Mouse (Mus musculus): ENCODE data around the gene Car6. TPM values are rescaled to one million over a fixed set of nuclear protein-coding genes. Genes with fewer than 3 reads are reported as not detected.

Gene Car6
- polyA plus RNA-seq, 1 experiment, result 52.7 TPM

DNA sequence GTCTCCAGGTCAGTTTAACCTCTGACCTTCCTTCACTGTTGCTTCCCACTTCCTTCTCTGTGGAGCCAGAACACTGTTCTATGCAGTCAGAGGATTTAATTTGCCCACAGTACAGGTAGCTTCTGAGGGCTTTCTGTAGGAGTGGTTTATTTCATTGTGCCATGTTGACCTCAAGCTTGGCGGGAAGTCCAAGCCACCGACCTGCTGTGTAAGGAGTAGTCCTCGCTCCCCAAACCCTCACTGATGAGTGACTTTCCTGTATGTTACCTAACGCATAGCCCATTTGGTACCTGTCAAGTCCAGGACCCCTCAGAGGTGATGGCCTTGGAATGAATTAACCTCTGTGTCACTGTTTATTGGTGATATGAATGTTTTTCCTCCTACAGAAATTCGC, 38.0 kb upstream of the Car6 start:
- Histone ChIP-seq H3K4me3 (peak overlapping the region; percentile 99), H3K4me2 (ENCODE audit: low read depth) (peak overlapping the region; percentile 96), H3K79me2 (ENCODE audit: control insufficient read depth, insufficient read depth) (peaks cover 71% of the 10 kb centered on the region), H3K27me3 (ENCODE audit: control insufficient read depth, insufficient read depth, insufficient read length) (no peaks in the 10 kb centered on the region), H3ac (ENCODE audit: control insufficient read depth, insufficient read length) (no peak overlapping the region), H3K36me3 (ENCODE audit: control insufficient read depth, insufficient read depth) (peaks cover 50% of the 10 kb centered on the region)
- TF ChIP-seq REST (IDR thresholded peaks at IDR 0.05; ENCODE audit: insufficient read depth, insufficient read length) (no peak), POLR2AphosphoS2 (IDR thresholded peaks at IDR 0.05; ENCODE audit: insufficient read length, low read depth) (peak; percentile 5)

DNA sequence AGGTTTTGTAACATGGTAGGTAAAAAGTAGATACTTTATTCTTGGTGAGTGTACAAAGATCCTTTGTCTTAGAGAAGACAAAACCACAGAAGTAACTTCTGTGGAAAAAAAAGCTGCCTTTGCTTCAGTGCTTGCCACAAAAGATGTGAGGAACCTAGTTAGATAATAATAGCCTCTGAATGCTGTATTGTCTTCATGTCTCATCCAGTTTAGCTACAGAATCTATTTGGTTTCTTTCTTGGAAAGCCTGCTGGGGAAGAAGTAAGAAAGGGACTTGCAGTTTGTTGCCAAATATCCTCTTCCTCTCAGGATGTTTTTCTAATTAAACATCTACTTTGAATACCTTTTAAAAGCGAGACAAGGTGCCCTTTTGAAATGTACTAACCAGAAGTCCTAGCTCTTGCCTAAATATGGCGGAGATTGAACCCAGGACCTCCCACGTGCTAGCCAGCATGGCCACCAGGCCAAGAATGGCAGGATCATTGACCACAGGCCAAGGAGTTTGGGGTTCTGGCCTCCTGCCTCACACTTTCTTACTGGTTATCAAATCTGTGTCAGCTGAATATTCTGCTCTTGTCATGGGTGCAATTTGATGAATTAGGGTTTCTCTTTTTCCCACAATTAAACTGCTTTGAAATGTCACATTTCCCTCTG, 37.4 kb upstream of the Car6 start:
- peaks cover 44% of the 10 kb centered on the region for H3K36me3 ChIP-seq (ENCODE audit: control insufficient read depth, insufficient read depth)
- peak; percentile 73 for TF ChIP-seq POLR2AphosphoS2 (IDR thresholded peaks at IDR 0.05; ENCODE audit: insufficient read length, low read depth)
- peak; percentile 17 for TF ChIP-seq USF1 (IDR thresholded peaks at IDR 0.05; ENCODE audit: low read depth)
- TF ChIP-seq CEBPB (IDR thresholded peaks at IDR 0.05; ENCODE audit: insufficient read depth, poor library complexity, severe bottlenecking), result no peak
- TF ChIP-seq MAX (IDR thresholded peaks at IDR 0.05; ENCODE audit: low read depth), result peak; percentile 59
- peak; percentile 71 for TF ChIP-seq SRF (IDR thresholded peaks at IDR 0.05; ENCODE audit: control insufficient read depth, insufficient read length, low read depth)
- TF ChIP-seq MYOD1 (IDR thresholded peaks at IDR 0.05; ENCODE audit: control insufficient read depth in 1 of 3, insufficient read length in 2 of 3, low read depth in 2 of 3), result no peak
- TF ChIP-seq E2F4 (IDR thresholded peaks at IDR 0.05; ENCODE audit: insufficient read depth), result no peak
- H3K27me3 ChIP-seq (ENCODE audit: control insufficient read depth, insufficient read depth, insufficient read length), result no peaks in the 10 kb centered on the region
- peak overlapping the region; percentile 48 for H3ac ChIP-seq (ENCODE audit: control insufficient read depth, insufficient read length)
- peak overlapping the region; percentile 99 for H3K4me3 ChIP-seq
- peaks cover 66% of the 10 kb centered on the region for H3K79me2 ChIP-seq (ENCODE audit: control insufficient read depth, insufficient read depth)
- H3K4me2 ChIP-seq (ENCODE audit: low read depth), result peak overlapping the region; percentile 96

DNA sequence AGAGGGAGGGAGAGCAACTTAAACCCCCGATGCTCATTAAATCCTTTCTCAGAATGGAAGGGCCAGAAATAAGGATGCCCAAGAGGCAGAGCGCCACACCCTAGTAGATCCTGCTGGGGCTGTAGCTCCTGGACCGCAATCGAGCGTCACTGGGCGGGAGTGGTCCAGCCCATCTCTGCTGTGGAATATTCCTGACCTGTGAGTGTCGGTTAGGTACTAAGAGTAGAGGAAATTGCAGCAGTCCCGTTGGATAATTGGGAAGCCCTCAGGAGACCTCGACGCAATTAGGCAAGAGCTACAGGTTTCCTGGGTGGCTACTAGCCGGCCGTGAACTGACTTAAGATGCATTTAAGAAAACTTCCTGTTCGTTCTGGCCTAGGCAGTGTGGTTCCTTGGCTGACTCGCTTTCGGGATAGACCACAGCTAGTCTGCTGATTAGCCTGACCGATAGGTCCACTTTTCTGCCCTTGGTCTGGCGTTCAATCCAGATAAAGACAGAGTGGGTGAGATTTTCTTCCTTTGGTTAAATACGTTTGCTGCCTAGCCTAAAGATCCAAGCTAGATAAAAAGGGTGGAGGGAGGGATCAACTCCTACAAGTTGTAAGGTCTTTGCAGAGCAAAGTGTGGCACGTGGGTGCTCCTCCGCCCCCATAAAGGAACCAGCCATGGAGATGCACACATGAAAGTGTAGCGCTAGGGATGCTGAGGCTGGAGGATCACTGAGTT, 36.7 kb upstream of the Car6 start:
- H3K79me2 ChIP-seq (ENCODE audit: control insufficient read depth, insufficient read depth), result peaks cover 58% of the 10 kb centered on the region
- H3ac ChIP-seq (ENCODE audit: control insufficient read depth, insufficient read length), result peak overlapping the region; percentile 48
- TF ChIP-seq MYOG (IDR thresholded peaks at IDR 0.05; ENCODE audit: control insufficient read depth in 1 of 3, insufficient read depth in 1 of 3, insufficient read length in 2 of 3, low read depth in 2 of 3) (no peak), SRF (IDR thresholded peaks at IDR 0.05; ENCODE audit: control insufficient read depth, insufficient read length, low read depth) (no peak), E2F4 (IDR thresholded peaks at IDR 0.05; ENCODE audit: insufficient read depth) (no peak), TCF3 (IDR thresholded peaks at IDR 0.05; ENCODE audit: insufficient read length, low read depth) (no peak), MAX (IDR thresholded peaks at IDR 0.05; ENCODE audit: low read depth) (no peak), POLR2AphosphoS2 (IDR thresholded peaks at IDR 0.05; ENCODE audit: insufficient read length, low read depth) (peak; percentile 74), POLR2A (IDR thresholded peaks at IDR 0.05; ENCODE audit: insufficient read length, low read depth) (peak; percentile 46), USF1 (IDR thresholded peaks at IDR 0.05; ENCODE audit: low read depth) (no peak), CEBPB (IDR thresholded peaks at IDR 0.05; ENCODE audit: insufficient read depth, poor library complexity, severe bottlenecking) (no peak), REST (IDR thresholded peaks at IDR 0.05; ENCODE audit: insufficient read depth, insufficient read length) (no peak), MYOD1 (IDR thresholded peaks at IDR 0.05; ENCODE audit: control insufficient read depth in 1 of 3, insufficient read length in 2 of 3, low read depth in 2 of 3) (no peak), TCF12 (IDR thresholded peaks at IDR 0.05; ENCODE audit: insufficient read depth, poor library complexity, severe bottlenecking) (no peak)
- no peaks in the 10 kb centered on the region for H3K27me3 ChIP-seq (ENCODE audit: control insufficient read depth, insufficient read depth, insufficient read length)
- peak overlapping the region; percentile 96 for H3K4me2 ChIP-seq (ENCODE audit: low read depth)
- H3K36me3 ChIP-seq (ENCODE audit: control insufficient read depth, insufficient read depth), result peaks cover 37% of the 10 kb centered on the region
- peak overlapping the region; percentile 99 for H3K4me3 ChIP-seq

DNA sequence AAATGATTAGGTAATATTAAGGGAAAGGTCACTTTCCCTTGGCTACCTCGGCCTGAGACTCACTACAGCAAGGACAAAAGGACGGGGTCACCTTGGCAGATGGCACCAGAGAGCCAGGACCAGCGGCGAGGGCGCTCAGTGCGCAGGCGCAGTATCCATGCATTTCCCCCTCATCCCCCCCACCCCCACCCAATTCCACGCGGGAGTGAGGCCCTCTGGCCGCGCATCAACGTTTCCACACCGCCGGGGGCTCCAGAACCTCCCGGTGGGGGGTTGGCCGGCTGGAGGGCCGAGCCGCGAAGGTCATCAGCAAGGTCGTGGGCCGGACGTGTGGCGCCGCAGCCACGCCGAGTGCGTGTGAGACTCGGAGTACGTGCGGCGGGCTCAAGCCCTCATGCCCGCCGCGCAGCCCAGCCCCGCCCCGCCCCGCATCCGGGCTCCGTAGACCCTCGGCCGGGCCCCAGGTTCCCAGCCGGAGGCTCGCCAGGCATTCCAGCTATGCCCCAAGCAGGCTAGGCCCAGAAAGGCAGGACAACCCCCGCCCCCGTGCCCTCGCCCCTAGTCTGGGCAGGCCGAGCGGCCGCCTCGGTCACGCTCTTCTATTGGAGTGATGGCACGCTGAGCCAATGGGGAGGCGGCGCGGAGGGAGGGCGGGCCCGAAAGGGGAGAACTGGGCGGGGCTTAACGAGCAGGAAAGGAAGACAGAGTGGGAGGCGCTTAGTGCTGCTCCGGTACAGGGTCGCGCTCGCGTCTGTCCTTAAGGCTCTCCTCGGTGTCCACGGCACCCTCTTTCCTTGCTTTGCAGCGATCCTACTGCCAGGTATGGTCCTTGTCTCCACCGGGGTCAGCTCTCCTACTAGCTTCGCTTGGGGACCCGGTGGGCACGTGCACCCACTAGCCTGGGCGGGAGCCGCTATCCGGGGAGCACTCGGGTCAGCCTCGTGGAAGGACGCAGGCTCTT, 35.7 kb upstream of the Car6 start, which contains the start of gene Eno1:
Gene Eno1, plus strand, starts transcription at position 201 of the 961 bp plus-strand sequence.
- H3ac ChIP-seq (ENCODE audit: control insufficient read depth, insufficient read length), result peak within 1 kb of the TSS; percentile 48
- H3K4me3 ChIP-seq, result peak within 1 kb of the TSS; percentile 99
- H3K79me2 ChIP-seq (ENCODE audit: control insufficient read depth, insufficient read depth), result peaks cover 48% of the 10 kb centered on the region
- no peak for TF ChIP-seq MAX (IDR thresholded peaks at IDR 0.05; ENCODE audit: low read depth)
- peak; percentile 23 for TF ChIP-seq SRF (IDR thresholded peaks at IDR 0.05; ENCODE audit: control insufficient read depth, insufficient read length, low read depth)
- no peak for TF ChIP-seq TCF12 (IDR thresholded peaks at IDR 0.05; ENCODE audit: insufficient read depth, poor library complexity, severe bottlenecking)
- peak; percentile 88 for TF ChIP-seq POLR2A (IDR thresholded peaks at IDR 0.05; ENCODE audit: insufficient read length, low read depth)
- peak; percentile 23 for TF ChIP-seq REST (IDR thresholded peaks at IDR 0.05; ENCODE audit: insufficient read depth, insufficient read length)
- peak; percentile 98 for TF ChIP-seq POLR2AphosphoS2 (IDR thresholded peaks at IDR 0.05; ENCODE audit: insufficient read length, low read depth)
- TF ChIP-seq TCF3 (IDR thresholded peaks at IDR 0.05; ENCODE audit: insufficient read length, low read depth), result no peak
- no peak for TF ChIP-seq E2F4 (IDR thresholded peaks at IDR 0.05; ENCODE audit: insufficient read depth)
- TF ChIP-seq CEBPB (IDR thresholded peaks at IDR 0.05; ENCODE audit: insufficient read depth, poor library complexity, severe bottlenecking), result no peak
- TF ChIP-seq USF1 (IDR thresholded peaks at IDR 0.05; ENCODE audit: low read depth), result no peak
- no peak for TF ChIP-seq MYOD1 (IDR thresholded peaks at IDR 0.05; ENCODE audit: control insufficient read depth in 1 of 3, insufficient read length in 2 of 3, low read depth in 2 of 3)
- TF ChIP-seq MYOG (IDR thresholded peaks at IDR 0.05; ENCODE audit: control insufficient read depth in 1 of 3, insufficient read depth in 1 of 3, insufficient read length in 2 of 3, low read depth in 2 of 3), result no peak
- H3K27me3 ChIP-seq (ENCODE audit: control insufficient read depth, insufficient read depth, insufficient read length), result no peaks in the 10 kb centered on the region
- H3K36me3 ChIP-seq (ENCODE audit: control insufficient read depth, insufficient read depth), result peaks cover 27% of the 10 kb centered on the region
- H3K4me2 ChIP-seq (ENCODE audit: low read depth), result peak within 1 kb of the TSS; percentile 77
